Mouse (Mus musculus) naive thymus-derived CD4-positive, alpha-beta T cell, adult 2 months (primary cell): ENCODE data around the gene Klhl42.

ENCODE experiments used
- DNase-seq: peaks from one replicate; pipeline ENCODE4 v3.0.0-alpha.2; 2011; ENCODE audit warnings: low read depth

Klhl42 gene

DNA sequence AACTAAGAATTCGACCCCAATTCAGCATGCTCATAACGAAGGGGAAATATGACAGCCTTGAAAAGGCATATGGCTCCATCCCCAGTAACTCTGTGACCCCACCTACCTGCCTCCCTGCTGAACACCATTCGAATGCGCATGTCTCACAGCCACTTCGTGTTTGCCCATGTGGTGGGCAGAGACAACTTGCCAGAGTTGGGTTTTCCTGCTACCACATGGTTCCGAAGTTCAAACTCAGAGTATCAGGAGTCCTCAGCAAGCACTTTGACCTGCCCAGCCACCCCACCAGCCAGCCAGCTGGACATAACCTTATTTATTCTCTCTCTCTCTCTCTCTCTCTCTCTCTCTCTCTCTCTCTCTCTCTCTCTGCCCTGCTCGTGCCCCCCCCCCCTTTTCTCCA, 3.4 kb upstream of the Klhl42 start:
- DNase-seq: no peak

DNA sequence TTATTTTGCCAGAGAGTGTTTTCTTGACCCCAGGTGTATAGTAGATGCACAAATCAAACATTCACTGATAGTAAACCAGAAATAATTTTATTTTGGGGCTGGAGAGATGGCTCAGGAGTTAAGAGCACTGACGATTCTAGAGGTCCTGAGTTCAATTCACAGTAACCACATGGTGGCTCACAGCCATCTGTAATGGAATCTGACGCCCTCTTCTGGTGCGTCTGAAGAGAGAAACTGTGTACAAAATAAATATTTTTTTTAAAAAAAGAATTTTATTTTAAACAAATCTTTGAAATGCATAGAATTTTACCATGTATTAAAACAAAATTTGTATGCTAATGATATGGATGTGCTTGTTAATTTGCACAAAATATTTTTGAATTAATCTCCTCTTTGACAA, 2.7 kb upstream of the Klhl42 start:
- no peak for DNase-seq

- DNase-seq: no peak
These were observed 988 bp upstream of the Klhl42 start for GRCm38 (mm10) chr6:147090191-147090590.

- no peak for DNase-seq
These were observed 957 bp downstream of the Klhl42 start for GRCm38 (mm10) chr6:147092136-147092535.

DNA sequence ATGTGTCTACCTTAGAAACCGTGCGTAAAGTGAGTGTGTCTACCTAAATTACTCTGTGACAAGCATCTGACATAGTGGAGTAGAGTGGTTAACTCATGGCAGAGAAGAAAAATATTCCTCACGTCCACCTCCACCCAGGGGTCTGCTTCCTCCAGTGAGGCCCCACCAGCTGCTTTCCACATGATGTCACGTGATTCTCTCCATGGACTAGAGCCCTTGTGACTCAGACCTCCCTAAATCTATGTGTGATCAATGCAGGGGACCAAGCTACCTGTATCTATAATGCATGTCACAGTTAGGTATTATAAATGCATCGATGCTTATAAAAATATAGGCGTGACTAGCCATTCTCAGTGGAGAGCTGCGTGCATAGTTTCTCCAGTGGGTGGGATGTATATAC, 3.6 kb downstream of the Klhl42 start:
- DNase-seq: no peak

DNA sequence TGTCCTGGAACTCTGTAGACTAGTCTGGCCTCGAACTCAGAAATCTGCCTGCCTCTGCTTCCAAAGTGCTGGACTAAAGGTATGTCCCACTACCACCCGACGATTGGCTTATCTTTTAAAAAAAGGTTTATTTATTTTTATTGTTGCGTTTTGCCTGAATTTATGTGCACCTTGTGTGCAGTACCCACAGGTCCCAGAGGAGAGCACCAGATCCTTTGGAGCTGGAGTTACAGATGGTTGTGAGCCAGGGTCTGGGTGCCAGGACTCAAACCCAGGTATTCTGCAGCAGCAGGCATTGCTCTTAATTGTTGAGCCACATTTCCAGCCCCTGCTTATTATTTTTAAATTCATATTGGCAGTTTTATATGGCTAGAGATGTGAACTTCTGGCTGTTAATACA, 4.9 kb downstream of the Klhl42 start:
- DNase-seq: no peak

DNA sequence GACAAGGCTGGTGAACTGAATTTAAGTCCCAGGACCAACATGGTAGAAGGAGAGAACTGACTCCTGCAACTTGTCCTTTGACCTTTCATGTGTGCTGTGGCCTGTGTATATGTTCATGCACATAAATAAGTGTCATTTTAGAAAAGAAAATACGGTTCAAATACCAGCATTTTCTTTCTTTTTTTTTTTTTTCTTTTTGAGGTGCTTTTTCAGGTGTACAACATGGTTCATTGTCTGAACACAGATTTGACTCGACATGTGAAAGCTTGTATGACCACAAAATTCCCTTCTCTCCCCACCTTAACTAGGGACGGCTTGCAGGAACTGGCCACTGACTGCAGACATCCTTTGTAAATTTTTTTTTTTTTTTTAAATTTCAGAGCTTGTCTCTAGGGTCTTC, 5.8 kb downstream of the Klhl42 start:
- DNase-seq: no peak

- no peak for DNase-seq
These were observed 6.3 kb downstream of the Klhl42 start for GRCm38 (mm10) chr6:147097346-147097929.

DNA sequence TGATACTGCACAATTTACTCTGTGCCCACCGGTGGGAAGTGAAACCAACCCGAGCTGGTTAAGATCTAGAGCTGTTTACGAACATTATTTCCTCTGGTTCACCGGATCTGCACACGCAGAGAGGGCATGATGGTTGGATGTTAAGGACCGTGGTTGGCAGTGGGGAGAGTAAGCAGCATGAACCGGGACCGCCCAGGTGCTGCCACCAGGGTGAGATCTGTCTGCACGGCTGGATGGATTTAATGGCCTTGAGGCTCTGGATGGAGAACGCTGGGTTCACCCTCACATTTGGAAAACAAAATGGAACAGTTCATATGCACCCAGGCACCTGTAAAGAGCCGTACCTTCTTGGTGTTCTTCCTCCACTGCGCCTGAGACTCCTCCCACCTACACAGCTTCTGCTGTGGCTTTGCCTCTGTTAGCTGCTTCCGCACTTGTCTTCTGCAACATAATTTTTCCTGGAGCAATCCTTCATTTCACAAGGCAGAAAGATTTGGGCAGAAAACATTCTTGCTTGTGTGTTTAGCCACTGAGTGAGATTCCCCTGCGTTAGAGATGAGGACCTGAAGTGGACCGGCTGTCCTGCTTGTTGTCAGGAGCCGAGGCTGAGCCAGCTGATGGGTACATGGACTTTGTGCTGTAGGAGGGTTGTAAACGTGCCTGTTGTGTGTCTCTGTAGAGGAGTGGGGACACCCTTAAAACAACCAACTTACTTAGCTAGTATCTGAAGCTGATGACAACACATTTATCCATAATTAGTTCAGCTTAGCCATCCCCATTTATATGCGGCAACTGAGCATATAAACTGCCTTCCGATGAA, 8.5 kb downstream of the Klhl42 start:
- peak; percentile 82 for DNase-seq

DNA sequence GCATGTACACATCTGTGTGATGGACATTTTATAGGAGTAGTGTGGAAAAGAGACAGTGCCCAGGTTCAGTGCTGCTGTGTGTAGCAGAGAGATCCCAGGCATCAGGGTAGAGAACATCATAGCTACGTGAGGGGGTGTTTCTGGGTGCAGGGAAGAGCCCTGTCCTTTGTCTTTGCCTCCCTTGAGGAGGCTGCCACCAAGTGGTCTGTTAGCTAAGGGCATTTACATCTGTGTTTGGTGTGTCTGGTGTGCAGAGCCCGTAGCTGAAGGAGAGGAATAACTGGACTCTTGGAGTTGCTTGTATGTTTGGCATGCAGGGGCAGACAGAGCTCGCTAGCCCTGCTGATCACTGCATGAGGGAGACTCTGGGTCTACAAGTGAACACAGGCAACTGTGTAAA, 11.1 kb downstream of the Klhl42 start:
- DNase-seq: peak; percentile 54

DNA sequence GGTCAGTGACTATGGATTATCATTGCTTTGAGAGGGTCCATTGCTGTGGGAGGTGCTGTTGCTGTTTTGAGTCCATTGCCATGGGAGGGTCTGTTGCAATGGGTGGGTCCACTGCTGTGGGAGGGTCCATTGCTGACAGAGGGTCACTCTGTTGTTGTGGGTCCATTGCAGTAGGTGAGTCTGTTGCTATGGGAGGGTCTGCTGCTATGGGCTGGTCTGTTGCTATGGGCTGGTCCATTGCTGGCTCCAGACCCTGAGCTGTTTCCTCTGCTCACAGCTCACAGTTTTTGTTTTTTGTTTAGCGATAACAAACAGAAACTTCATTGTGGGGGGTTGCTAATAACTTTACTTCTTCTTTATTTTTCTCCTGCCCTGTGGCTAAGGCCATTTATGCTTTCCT, 14.3 kb downstream of the Klhl42 start:
- no peak for DNase-seq

DNA sequence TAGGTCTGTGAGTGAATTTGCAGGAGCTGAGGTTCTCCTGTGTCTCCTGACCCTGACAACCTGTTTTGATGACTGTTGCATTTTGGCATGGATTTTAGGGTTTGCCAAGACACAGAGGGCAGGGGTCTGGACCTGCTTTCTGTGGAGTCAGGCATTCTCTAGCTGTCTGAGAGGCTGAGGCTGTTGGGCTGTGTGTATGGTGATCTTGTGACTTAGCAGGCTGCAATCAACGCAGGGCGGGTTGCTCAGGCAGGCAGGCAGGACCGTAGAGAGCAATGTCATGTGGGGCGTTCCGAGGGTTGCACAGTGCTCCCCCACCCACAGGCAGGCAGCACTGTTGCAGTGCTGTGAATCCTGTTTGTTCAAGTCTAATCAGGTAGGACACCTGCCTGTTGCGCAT, 15.5 kb downstream of the Klhl42 start:
- DNase-seq: no peak

- no peak for DNase-seq
These were observed 18.1 kb downstream of the Klhl42 start for GRCm38 (mm10) chr6:147109283-147109682.

DNA sequence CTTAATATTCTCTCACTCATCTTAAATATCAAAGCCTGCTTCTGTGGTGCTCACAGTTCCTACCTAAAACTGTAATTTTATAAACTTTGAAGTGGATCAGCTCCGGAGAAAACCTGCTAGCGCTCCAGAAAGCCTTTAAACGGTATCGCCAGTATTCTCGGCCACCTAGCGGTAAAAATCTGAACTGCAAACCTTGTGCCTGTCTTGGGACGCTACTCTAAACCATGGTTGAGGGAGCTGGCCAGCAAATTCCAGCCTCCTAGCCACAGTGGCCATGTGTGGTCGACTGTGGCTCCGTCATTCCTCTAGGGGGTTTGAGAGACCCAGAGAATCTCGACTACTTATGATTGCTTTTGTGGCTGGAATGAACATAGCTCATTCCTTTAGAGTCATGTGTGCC, 25.4 kb downstream of the Klhl42 start:
- DNase-seq: peak; percentile 83

DNA sequence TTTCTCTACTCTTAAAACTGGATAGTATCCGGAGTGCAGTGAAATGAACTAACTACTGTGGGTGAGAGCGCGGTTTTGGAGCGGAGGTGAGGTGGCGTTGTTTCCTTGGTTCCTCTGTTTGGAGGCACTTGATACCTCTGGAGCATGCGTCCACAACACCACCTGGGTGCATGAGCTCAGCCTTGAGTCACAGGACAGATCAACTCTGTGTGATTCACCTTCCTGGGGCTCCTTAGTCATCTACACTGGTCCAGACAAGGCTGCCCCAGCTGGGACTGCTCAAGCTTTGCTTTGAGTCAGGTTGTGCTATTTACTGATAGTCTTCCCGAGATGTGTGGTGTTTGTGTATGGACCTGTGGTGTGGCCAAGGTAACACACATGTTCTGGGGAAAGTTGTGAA, 26.6 kb downstream of the Klhl42 start:
- DNase-seq: no peak

GRCm38 (mm10) chr6:147118190-147118589, 27.0 kb downstream of the Klhl42 start:
- DNase-seq: no peak

GRCm38 (mm10) chr6:147121320-147121719, 30.1 kb downstream of the Klhl42 start:
- DNase-seq: no peak

GRCm38 (mm10) chr6:147127239-147127638, 36.1 kb downstream of the Klhl42 start:
- DNase-seq: no peak

DNA sequence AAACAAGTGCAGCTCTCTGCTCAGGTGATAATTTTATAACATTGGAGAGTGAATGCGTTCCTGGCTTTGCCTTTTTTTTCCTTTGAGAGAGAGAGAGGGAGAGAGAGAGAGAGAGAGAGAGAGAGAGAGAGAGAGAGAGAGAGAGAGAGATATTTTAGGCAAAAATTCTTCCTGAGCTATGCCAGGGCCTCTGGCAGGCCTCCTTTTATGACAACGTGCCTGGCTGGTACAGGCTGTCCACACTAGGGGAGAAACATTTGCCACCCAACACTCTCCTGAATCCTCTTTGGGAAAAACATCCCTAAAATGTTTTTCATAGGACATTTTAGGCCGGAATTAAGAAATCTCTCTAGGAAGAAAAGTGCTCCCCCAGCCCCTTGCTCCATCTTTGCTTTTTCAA, 47.1 kb downstream of the Klhl42 start:
- no peak for DNase-seq

DNA sequence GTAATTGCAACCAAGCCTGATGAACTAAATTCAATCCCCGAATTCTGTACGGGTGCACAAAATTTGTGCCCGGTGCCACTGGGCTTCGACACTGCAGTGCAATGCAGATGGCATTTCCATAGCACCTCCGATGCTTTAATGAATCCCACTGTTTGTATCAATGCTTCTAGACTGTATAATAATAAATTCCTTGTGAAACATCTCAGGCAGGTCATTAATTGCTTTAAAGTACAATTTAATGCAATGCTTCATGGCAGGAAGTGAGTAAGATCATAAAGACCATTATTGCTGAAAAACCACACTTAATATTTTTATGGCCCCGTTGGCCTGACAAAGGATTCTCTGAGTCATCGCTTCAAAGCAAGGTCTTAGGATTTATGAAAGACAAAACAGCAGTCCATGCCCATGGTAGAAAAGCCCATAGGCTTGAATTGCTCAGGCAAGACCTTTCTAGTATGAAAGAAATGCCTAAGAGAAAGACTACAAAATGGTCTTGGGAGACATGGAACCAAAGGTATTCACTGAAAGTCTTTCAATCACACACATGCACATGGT, 49.5 kb downstream of the Klhl42 start:
- no peak for DNase-seq

DNA sequence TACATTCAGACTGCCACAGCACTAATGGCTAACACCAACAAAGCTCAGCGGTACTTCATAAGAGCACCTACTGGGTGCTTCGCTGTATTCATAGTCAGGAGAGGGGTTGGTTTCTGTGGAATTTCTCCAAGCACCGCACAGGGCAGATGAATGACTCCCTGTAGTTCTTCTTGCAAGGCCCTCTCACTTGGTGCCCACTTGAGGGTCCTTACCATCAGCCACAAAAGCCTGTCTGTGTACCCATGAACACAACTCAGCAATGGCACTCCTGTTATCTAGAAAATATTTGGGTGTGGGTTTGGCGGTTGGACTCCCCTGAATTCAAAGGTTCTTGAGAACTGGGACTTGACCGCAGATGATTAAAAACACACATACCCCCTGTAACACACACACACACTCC, 53.5 kb downstream of the Klhl42 start:
- DNase-seq: no peak

- DNase-seq: no peak
These were observed 54.1 kb downstream of the Klhl42 start for GRCm38 (mm10) chr6:147145277-147145676.

DNA sequence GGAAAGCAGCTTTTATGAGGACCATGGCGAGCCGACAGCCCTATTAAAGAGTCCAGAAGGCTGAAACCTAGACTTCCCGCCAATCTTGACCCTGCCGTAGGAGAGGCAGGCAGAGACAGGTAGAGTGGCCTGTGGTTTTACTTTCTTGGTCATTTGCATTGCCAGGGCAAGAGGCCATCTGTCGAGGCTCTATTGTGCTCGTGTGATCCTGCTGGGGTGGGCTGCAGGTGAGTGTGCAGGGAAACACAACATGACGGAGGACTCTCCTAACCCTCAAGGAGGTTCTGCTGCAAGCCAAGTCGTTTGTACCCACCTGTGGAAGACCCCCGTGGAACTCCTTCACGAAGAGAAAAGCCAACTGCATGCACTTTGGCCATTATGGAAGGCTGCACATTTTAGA, 54.6 kb downstream of the Klhl42 start:
- no peak for DNase-seq

DNA sequence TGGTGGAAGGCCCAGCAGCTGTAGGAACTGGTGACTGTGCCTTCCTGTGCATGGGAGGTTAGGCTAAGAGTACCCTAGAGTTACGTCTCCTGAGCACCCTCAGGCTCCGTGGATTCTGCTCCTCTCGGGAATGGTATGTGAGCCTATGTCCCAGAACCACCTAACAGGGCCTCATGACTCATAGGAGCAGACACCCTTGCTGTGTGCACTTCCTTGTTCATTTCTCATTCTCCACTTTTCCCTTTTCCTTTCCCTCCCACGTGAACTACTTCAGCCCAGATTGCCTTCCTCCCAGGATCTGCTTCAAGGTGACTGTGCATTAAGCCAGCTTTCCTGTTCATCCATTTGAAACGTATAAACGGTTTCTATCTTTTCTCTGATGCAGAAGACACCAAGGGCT, 59.9 kb downstream of the Klhl42 start:
- DNase-seq: no peak
